Mouse (Mus musculus) MEL (cell line): Measurements from ENCODE around the gene Ankrd24. TPM values are rescaled to one million over a fixed set of nuclear protein-coding genes. Genes with fewer than 3 reads are reported as not detected.

Experiments used
- DNase-seq: peaks from one replicate; pipeline ENCODE4 v3.0.0; 2011; ENCODE audit warnings: low read depth, low spot score
- H3K27ac ChIP-seq: 2 replicates; pipeline ENCODE4 v1.5.1; 2012; ENCODE audit warnings: low read depth, mild to moderate bottlenecking, control low read depth, low read length, moderate library complexity; ENCODE audit not compliant: control insufficient read depth
- H3K27me3 ChIP-seq, 2 experiments: fragments of 150-350 bp in 1 of 2; sonication (generic) in 1 of 2; 2 replicates each; pipeline ENCODE4 v1.6.1; 2012; ENCODE audit warnings: low read length in 2 of 2, mild to moderate bottlenecking in 2 of 2, improper control_type of control experiment in 1 of 2, moderate library complexity in 1 of 2; ENCODE audit not compliant: insufficient read depth in 2 of 2, control insufficient read depth in 1 of 2
- H3K36me3 ChIP-seq, 2 experiments: 2 replicates each; pipeline ENCODE4 v1.6.1; 2012 to 2014; ENCODE audit warnings: low read length in 2 of 2, improper control_type of control experiment in 1 of 2, inconsistent platforms in 1 of 2, mild to moderate bottlenecking in 1 of 2; ENCODE audit not compliant: insufficient read depth in 2 of 2, control insufficient read depth in 1 of 2
- H3K4me1 ChIP-seq, 2 experiments: fragments of 150-350 bp in 1 of 2; sonication (generic) in 1 of 2; 2 replicates each; pipeline ENCODE4 v1.6.1; 2012; ENCODE audit warnings: low read length in 2 of 2, improper control_type of control experiment in 1 of 2, mild to moderate bottlenecking in 1 of 2; ENCODE audit not compliant: insufficient read depth in 2 of 2, control insufficient read depth in 1 of 2
- H3K4me3 ChIP-seq, 2 experiments: fragments of 150-350 bp in 1 of 2; sonication (generic) in 1 of 2; 2 replicates each; pipeline ENCODE4 v1.5.1; 2012; ENCODE audit warnings: low read depth in 2 of 2, low read length in 2 of 2, mild to moderate bottlenecking in 2 of 2, moderate library complexity in 2 of 2, control low read depth in 1 of 2, improper control_type of control experiment in 1 of 2; ENCODE audit not compliant: control insufficient read depth in 1 of 2, insufficient read depth in 1 of 2
- H3K79me2 ChIP-seq: 2 replicates; pipeline ENCODE4 v1.6.1; 2012; ENCODE audit warnings: mild to moderate bottlenecking, low read length, moderate library complexity; ENCODE audit not compliant: control insufficient read depth, poor library complexity, insufficient read depth
- H3K9ac ChIP-seq: 2 replicates; pipeline ENCODE4 v1.6.1; 2012; ENCODE audit warnings: low read depth, mild to moderate bottlenecking, control low read depth, low read length, moderate library complexity; ENCODE audit not compliant: control insufficient read depth, poor library complexity, severe bottlenecking
- H3K9me3 ChIP-seq: fragments of 150-350 bp; sonication (generic); replicated peaks from 2 replicates; pipeline ENCODE4 v1.6.1; 2012; ENCODE audit warnings: mild to moderate bottlenecking, low read length, improper control_type of control experiment, moderate library complexity; ENCODE audit not compliant: insufficient read depth
- CHD1 ChIP-seq: IDR thresholded peaks from 2 replicates; pipeline ENCODE4 v1.6.1; 2012; ENCODE audit warnings: low read depth, mild to moderate bottlenecking, inconsistent platforms, low read length, improper control_type of control experiment
- CTCF ChIP-seq, 3 experiments: IDR thresholded peaks in 2 of 3; conservative IDR thresholded peaks in 1 of 3; 2 replicates each; pipeline ENCODE4 v1.5.1; 2011 to 2012; ENCODE audit warnings: low read length in 3 of 3, low read depth in 2 of 3, mild to moderate bottlenecking in 2 of 3, improper control_type of control experiment in 1 of 3, inconsistent platforms in 1 of 3, mixed read lengths in 1 of 3, moderate library complexity in 1 of 3; ENCODE audit not compliant: control insufficient read depth in 1 of 3, insufficient read depth in 1 of 3, poor library complexity in 1 of 3, severe bottlenecking in 1 of 3
- E2F4 ChIP-seq: IDR thresholded peaks from 2 replicates; pipeline ENCODE4 v1.6.1; 2011; ENCODE audit warnings: low read depth, low read length, improper control_type of control experiment, borderline replicate concordance
- ETS1 ChIP-seq: IDR thresholded peaks from 2 replicates; pipeline ENCODE4 v1.6.1; 2012; ENCODE audit warnings: low read depth, mild to moderate bottlenecking, inconsistent platforms, low read length, improper control_type of control experiment, moderate library complexity
- GATA1 ChIP-seq: IDR thresholded peaks from 2 replicates; pipeline ENCODE4 v1.6.1; 2011; ENCODE audit warnings: low read depth, low read length, improper control_type of control experiment
- JUND ChIP-seq: IDR thresholded peaks from 2 replicates; pipeline ENCODE4 v1.6.1; 2011; ENCODE audit warnings: low read depth, mild to moderate bottlenecking, improper control_type of control experiment, low read length
- MAFK ChIP-seq: IDR thresholded peaks from 2 replicates; pipeline ENCODE4 v1.6.1; 2011; ENCODE audit warnings: low read depth, mild to moderate bottlenecking, low read length, improper control_type of control experiment, borderline replicate concordance
- MAX ChIP-seq: IDR thresholded peaks from 2 replicates; pipeline ENCODE4 v1.6.1; 2011; ENCODE audit warnings: low read length, improper control_type of control experiment
- MXI1 ChIP-seq: IDR thresholded peaks from 2 replicates; pipeline ENCODE4 v1.6.1; 2011; ENCODE audit warnings: mild to moderate bottlenecking, low read depth, low read length, improper control_type of control experiment
- MYB ChIP-seq: IDR thresholded peaks from 2 replicates; pipeline ENCODE4 v1.6.1; 2011; ENCODE audit warnings: mild to moderate bottlenecking, low read depth, low read length, improper control_type of control experiment
- POLR2AphosphoS2 ChIP-seq: IDR thresholded peaks from 2 replicates; pipeline ENCODE4 v1.6.1; 2011; ENCODE audit warnings: low read length, improper control_type of control experiment
- POLR2AphosphoS5 ChIP-seq: IDR thresholded peaks from 2 replicates; pipeline ENCODE4 v1.6.1; 2012; ENCODE audit warnings: low read depth, borderline replicate concordance, mild to moderate bottlenecking, inconsistent platforms, low read length, moderate library complexity, mixed read lengths
- RCOR1 ChIP-seq: IDR thresholded peaks from 2 replicates; pipeline ENCODE4 v1.6.1; 2012; ENCODE audit warnings: low read depth, mild to moderate bottlenecking, inconsistent platforms, low read length, improper control_type of control experiment
- SMC3 ChIP-seq: IDR thresholded peaks from 2 replicates; pipeline ENCODE4 v1.6.1; 2011; ENCODE audit warnings: low read depth, low read length, improper control_type of control experiment
- TBP ChIP-seq: IDR thresholded peaks from 2 replicates; pipeline ENCODE4 v1.8.0; 2011; ENCODE audit warnings: low read depth, low read length, improper control_type of control experiment
- USF1 ChIP-seq: IDR thresholded peaks from 2 replicates; pipeline ENCODE4 v1.6.1; 2014; ENCODE audit warnings: low read depth, mild to moderate bottlenecking, inconsistent platforms, low read length, improper control_type of control experiment, moderate library complexity
- ZKSCAN1 ChIP-seq: IDR thresholded peaks from 2 replicates; pipeline ENCODE4 v1.6.1; 2012; ENCODE audit warnings: low read depth, mild to moderate bottlenecking, inconsistent platforms, low read length, improper control_type of control experiment, moderate library complexity
- ZMIZ1 ChIP-seq: IDR thresholded peaks from 2 replicates; pipeline ENCODE4 v1.6.1; 2012; ENCODE audit warnings: low read depth, mild to moderate bottlenecking, inconsistent platforms, low read length, improper control_type of control experiment, moderate library complexity
- polyA plus RNA-seq, 2 experiments: library from polyadenylated mRNA; stranded (reverse) in 1 of 2; unstranded in 1 of 2; fragments of >175 nt in 1 of 2; fragments of >200 nt in 1 of 2; gene quantifications; 2 replicates each; pipeline versions ENCODE4 v1.2.1 to v1.2.4; 2012; ENCODE audit warnings: low replicate concordance in 2 of 2, low read depth in 1 of 2; ENCODE audit not compliant: insufficient read length in 2 of 2, insufficient read depth in 1 of 2, missing spikeins in 1 of 2
- total RNA-seq: library from RNA; depleted of rRNA; stranded (reverse); fragments of 300-350 nt; gene quantifications from 2 replicates; pipeline ENCODE4 v1.2.3, GENCODE M21; 2012

Ankrd24 gene
- total and polyA plus RNA-seq, 3 experiments: 4.5 to 14.6 TPM; not detected in 1

DNA sequence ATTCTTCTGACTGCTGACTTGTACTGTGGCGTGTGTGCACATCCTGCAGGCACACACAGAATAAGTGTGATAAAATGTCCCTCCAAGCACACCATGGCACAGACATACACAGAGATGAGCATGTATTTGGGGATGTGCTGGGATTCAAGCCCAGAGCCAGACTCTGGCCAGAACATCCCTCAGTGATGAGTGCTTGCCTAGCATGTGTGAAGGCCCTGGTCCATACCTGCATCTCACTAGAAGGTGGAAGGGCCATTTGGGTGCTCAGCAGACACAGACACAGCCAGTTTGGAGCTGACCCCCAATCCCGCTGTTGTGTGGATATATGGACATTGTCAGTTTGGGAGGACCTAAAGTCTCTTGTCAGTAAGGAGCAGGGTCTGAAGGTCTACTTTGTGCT, 13.2 kb downstream of the Ankrd24 start:
- no peak overlapping the region for H3K9ac ChIP-seq
- peaks cover 2 to 15% of the 10 kb centered on the region in 2 experiments; a peak in 3 of 4 replicates for H3K4me1 ChIP-seq
- H3K27me3 ChIP-seq: no peaks in the 10 kb centered on the region
- DNase-seq: no peak
- no peak for TF ChIP-seq ETS1
- TF ChIP-seq RCOR1: no peak
- no peak for TF ChIP-seq MXI1
- TF ChIP-seq USF1: no peak
- TF ChIP-seq ZKSCAN1: no peak
- TF ChIP-seq JUND: no peak
- TF ChIP-seq CHD1: no peak
- TF ChIP-seq POLR2AphosphoS2: no peak
- no peak for TF ChIP-seq SMC3
- no peak for TF ChIP-seq E2F4
- no peak for TF ChIP-seq MAX
- TF ChIP-seq POLR2AphosphoS5: no peak
- no peak for TF ChIP-seq ZMIZ1
- TF ChIP-seq MAFK: no peak
- peaks cover 3% of the 10 kb centered on the region; the same call in 1 of the 2 replicates for H3K79me2 ChIP-seq
- no peak overlapping the region for H3K27ac ChIP-seq
- no peaks in the 10 kb centered on the region for H3K9me3 ChIP-seq
- H3K36me3 ChIP-seq: peaks cover 0 to 6% of the 10 kb centered on the region in 2 experiments; a peak in 1 of 4 replicates
- no peak overlapping the region for H3K4me3 ChIP-seq

- H3K9ac ChIP-seq: no peak overlapping the region; the same call in 1 of the 2 replicates
- no peak for TF ChIP-seq POLR2AphosphoS2
- TF ChIP-seq TBP: no peak
- TF ChIP-seq CTCF (IDR thresholded peaks at IDR 0.05 in 2 of 3, conservative IDR thresholded peaks at IDR 0.05 in 1 of 3; ENCODE audit: control insufficient read depth in 1 of 3, insufficient read depth in 1 of 3, low read depth in 2 of 3, low read length in 3 of 3, poor library complexity in 1 of 3, severe bottlenecking in 1 of 3): no peak
- TF ChIP-seq MYB: no peak
- TF ChIP-seq GATA1: no peak
- no peak for TF ChIP-seq MAX
- TF ChIP-seq, all 39 proteins: peak for 0
- peak overlapping the region in 1 of 2 experiments; percentile 93; a peak in 2 of 4 replicates for H3K4me3 ChIP-seq
- no peaks in the 10 kb centered on the region for H3K27me3 ChIP-seq
- no peak for DNase-seq
- H3K4me1 ChIP-seq: peaks cover 2 to 15% of the 10 kb centered on the region in 2 experiments; a peak in 3 of 4 replicates
- peaks cover 3% of the 10 kb centered on the region; the same call in 1 of the 2 replicates for H3K79me2 ChIP-seq
- H3K36me3 ChIP-seq: peaks cover 0 to 6% of the 10 kb centered on the region in 2 experiments; a peak in 1 of 4 replicates
- H3K27ac ChIP-seq: no peak overlapping the region
- H3K9me3 ChIP-seq: no peaks in the 10 kb centered on the region
Observed at GRCm38 (mm10) chr10:81641978-81642647, 13.8 kb downstream of the Ankrd24 start.
